Mouse (Mus musculus): ENCODE results near the gene Slc22a5. TPM values are rescaled to one million over a fixed set of nuclear protein-coding genes. Genes with fewer than 3 reads are reported as not detected.

Gene Slc22a5
- polyA plus RNA-seq (2015; fragmentation: Nextera tagmentation; extraction: Ambion mirVana): 4.6 and 4.9 TPM in 2 replicates

DNA sequence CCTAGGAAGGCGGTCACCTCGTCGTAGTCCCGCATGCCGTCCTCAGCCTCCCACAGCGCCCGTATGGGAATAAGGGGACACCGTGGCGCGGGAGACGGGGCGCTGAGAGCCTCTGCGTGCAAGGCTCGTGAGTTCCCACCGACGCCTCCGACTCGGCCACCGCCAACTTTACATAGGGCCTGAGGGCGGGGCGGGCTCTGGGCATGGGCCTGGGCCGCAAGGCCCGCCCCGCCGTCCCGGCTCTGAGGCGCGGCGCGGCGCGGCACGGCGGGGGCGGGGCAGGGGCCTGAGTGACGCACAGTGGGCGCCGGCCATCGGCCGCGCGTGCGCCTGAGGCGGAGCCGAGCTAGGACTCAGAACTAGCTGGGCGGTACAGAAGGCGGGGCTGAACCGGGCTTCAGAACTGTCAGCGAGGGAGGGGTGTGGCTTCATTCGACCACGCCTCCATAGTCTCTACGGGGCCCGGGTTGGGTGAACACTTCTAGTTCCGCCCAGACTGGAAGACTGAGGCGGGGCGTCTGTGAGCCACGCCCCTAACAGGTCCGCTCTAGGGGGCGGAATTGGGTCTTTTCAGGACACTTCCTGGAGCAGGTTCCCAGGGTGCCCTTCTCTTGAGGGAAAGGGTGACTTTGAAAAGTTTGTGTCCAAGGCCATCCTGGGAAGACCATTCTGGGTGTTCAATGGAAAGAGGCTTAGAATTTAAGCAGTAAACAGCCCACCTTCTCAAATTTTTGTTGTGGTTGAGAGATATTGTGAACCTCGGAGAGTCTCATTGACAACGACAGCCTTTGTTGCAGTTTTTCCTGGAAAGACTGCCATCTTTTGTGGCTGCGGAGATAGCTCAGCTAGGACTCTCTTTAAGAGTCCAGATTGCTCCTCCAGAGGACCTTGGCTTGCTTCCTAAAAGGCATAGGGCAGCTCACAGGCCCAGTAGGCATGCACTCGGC is at the start of gene Slc22a5:
TSS of gene Slc22a5 (minus strand) at position 156 of the 947 bp plus-strand sequence.

DNA sequence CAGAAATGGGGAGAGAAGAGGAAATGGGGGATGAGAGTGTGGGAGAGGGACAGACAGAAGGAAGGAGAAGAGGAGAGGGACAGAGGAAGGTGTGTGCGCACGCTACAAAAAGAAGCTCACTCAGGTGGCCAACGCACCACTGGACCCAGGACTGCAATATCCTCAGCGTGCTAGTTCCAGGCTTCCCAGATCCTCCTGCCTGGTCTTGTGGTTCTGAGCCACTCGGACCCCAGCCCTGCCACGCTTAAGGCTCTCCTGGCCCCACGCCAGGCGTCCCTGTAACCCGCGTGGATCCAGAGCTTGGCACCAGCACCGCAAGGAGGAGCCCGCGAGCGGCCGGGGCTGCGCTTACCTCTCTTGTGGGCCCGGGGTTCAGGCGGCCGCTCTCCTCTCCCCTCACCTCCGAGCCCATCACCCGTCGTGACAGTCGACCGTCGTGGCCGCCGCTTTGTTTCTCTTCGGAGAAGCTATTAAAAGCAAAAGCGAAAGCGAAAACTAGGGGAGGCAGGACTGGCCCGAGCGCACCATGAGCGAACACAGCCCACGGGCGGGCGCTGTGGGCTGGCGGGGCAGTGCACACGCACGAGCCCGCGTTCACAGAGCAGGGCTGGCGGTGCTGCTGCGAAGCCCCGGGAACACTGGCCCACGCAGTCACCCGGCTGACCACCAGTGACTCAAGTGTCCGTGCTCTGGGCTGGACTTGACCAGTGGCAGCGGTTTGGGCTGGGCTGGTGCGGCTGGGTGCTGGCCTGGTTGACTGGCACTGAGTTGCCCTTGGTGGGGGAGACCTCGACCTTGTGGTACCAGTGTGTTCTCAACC is 32.5 kb downstream of the Slc22a5 start, which contains the start of gene Gm12216:
TSS of gene Gm12216 (minus strand) at position 496 of the 820 bp plus-strand sequence.

Other genes with a start within 250 kb of the Slc22a5 start
- gene Rad50, start 184.3 kb downstream of the Slc22a5 start, polyA plus RNA-seq (2015; fragmentation: Nextera tagmentation; extraction: Ambion mirVana): 9.9 and 11.0 TPM in 2 replicates
- not detected in 2 replicates for gene Il5, start 170.9 kb downstream of the Slc22a5 start, polyA plus RNA-seq (2015; fragmentation: Nextera tagmentation; extraction: Ambion mirVana)
- 9.5 and 12.4 TPM in 2 replicates for gene Irf1, start 121.6 kb downstream of the Slc22a5 start, polyA plus RNA-seq (2015; fragmentation: Nextera tagmentation; extraction: Ambion mirVana)
- 0.19 and 0.22 TPM in 2 replicates for gene Gm17334, start 118.5 kb downstream of the Slc22a5 start, polyA plus RNA-seq (2015; fragmentation: Nextera tagmentation; extraction: Ambion mirVana)
- gene Gm12216, start 32.4 kb downstream of the Slc22a5 start, polyA plus RNA-seq (2015; fragmentation: Nextera tagmentation; extraction: Ambion mirVana): 2.2 and 2.8 TPM in 2 replicates
- 1.4 and 1.5 TPM in 2 replicates for gene Slc22a21, start 88.7 kb upstream of the Slc22a5 start, polyA plus RNA-seq (2015; fragmentation: Nextera tagmentation; extraction: Ambion mirVana)
- gene Slc22a4, start 136.4 kb upstream of the Slc22a5 start, polyA plus RNA-seq (2015; fragmentation: Nextera tagmentation; extraction: Ambion mirVana): 0.56 and 4.2 TPM in 2 replicates
- 66.8 and 67.0 TPM in 2 replicates for gene Pdlim4, start 177.4 kb upstream of the Slc22a5 start, polyA plus RNA-seq (2015; fragmentation: Nextera tagmentation; extraction: Ambion mirVana)
- gene P4ha2, start 208.4 kb upstream of the Slc22a5 start, polyA plus RNA-seq (2015; fragmentation: Nextera tagmentation; extraction: Ambion mirVana): 16.6 and 27.6 TPM in 2 replicates

All from skeletal muscle tissue, postnatal 0 days (tissue).